Mouse (Mus musculus) neutrophil, adult 65 days (primary cell): ENCODE data around the gene Iqgap3. TPM values are rescaled to one million over a fixed set of nuclear protein-coding genes. Genes with fewer than 3 reads are reported as not detected.

Experiments
- total RNA-seq: library from RNA; stranded (reverse); gene quantifications from 2 replicates; pipeline ENCODE4 v1.2.4, GENCODE M21; 2023

The Iqgap3 gene
- total RNA-seq: 29.2 and 45.4 TPM in 2 replicates

GRCm38 (mm10) chr3:88081345-88082223 lies at the start of gene Iqgap3:
TSS of gene Iqgap3 (plus strand) at chr3:88081971.

DNA sequence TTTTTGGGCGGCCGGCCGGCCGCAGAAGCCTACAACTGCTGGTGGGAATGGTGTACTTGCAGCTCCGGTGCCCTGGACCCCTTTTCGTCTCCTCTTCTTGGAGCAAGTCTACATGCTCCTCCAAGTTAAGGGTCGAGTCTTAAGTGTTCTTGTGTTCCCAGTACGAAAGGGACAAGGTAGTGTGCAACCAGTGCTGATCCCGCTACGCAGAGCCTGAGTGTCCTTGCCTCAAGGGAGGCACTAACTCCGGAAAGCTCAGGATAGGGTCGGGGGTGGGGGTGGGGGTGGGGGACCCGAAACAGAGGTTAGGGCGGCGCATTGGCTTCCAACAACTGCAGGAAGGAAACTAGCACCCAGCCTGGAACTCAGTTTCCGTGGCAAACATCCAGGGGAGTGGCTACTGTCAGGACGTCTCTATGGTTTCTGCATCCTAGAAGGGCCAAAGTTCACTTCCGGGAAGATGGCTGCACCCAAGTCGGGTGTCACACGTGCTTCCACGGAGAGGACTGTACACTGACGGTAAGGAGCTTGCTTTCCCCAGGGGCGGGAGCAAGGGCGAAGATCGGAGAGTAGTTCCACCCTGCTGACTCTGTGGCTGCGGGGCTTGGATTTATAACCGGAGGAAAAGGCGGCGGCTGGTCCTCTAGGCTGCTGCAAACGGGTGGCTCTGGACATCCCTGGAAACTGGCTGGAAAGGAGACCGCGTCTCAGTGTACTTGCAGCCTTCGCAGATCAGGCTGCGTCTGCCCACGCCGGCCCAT lies 38.9 kb upstream of the Iqgap3 start, which contains the start of gene Gpatch4:
Gpatch4 (plus strand) TSS at position 448 of the 761 bp plus-strand sequence.

DNA sequence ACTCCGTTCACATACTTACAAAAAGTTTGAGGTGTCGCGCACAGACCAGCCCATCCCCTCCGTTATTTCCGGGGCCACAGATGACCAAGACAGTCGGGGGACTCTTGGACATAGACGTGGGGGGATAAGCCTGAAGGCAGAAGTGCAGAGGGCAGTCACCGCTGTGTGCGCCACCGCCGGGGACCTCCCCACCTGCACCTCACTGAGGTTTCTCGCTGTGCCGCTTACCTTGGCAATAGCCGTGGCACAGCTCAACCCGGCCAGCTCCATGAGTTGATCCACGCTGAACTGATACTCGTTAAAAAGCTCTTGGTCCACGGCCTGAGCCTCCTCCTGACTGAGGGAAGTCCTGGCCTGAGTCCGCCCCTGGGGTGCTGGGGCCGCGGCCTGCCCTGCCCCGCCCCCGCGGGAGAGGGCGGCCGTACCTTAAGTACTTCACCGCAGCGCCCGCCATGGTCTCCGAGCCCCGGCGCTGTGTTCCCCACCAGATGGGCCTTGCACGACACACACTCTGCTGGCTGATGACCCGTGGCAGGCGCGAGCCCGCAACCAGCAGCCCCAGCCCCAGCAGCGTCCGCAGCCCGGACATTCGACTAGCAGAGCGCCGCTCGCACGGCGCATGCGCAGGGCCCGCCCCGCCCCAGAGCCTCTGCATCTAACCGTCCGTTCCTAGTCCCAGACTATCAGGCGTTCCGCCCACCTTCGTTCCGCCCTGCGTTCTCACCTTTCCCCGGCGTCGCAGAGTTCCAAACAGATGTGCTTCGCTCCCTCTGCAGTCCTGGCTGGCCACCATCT lies 23.7 kb upstream of the Iqgap3 start, which contains the start of gene Naxe:
Naxe (minus strand) TSS at position 594 of the 795 bp plus-strand sequence.

GRCm38 (mm10) chr3:88078204-88078603 lies 3.6 kb upstream of the Iqgap3 start, which contains the start of gene Ttc24:
TSS of gene Ttc24 (minus strand) at chr3:88078304.

DNA sequence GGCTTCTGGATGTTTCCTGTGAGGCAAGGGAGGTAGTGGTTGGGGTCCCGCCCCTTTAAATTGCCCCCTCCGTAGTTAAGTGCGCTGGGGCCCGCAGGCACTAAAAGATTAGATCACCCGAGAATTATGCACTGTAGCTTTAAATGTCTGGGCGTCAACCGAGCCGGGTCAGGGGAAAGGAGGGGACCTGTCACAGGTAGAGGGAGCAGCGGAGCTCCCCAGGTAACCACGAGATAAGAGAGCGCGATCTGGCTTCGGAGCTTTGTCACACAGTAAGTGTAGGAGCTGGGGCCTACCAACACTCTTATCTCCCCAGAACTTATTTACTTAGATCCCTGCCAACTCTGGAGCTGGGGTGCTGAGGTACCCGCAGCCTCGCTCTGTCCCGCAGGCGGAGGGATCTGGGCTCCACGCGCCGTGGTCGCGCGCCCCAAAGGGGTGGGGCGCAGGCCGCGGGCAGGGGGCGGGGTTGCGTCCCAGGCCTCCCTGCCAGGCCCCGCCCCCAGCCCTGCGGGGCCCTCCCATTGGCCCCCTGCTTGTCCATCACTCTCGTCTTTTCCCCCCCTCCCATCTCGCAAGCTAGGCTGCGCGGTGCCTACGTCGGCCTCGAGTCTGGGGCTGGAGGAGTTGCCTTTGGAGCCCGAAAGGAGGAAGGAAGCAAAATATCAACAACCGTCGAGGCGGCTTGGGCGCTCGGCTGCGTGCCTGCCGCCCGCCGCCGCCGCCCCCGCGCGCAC lies 60.2 kb downstream of the Iqgap3 start, which contains the start of gene Mef2d:
Mef2d (plus strand) TSS at position 586 of the 737 bp plus-strand sequence.

Other genes with a start within 250 kb of the Iqgap3 start
- gene Sh2d2a, start 235.2 kb upstream of the Iqgap3 start, total RNA-seq: 0.88 and 1.2 TPM in 2 replicates
- gene Prcc, start 196.4 kb upstream of the Iqgap3 start, total RNA-seq: 26.9 and 29.1 TPM in 2 replicates
- gene Hdgf, start 175.7 kb upstream of the Iqgap3 start, total RNA-seq: 80.4 and 98.0 TPM in 2 replicates
- 62.4 and 72.9 TPM in 2 replicates for gene Mrpl24, start 162.5 kb upstream of the Iqgap3 start, total RNA-seq
- 21.0 and 25.9 TPM in 2 replicates for gene Isg20l2, start 151.7 kb upstream of the Iqgap3 start, total RNA-seq
- 10.7 and 10.8 TPM in 2 replicates for gene Rrnad1, start 151.3 kb upstream of the Iqgap3 start, total RNA-seq
- gene Crabp2, start 133.3 kb upstream of the Iqgap3 start, total RNA-seq: 0.54 and 0.66 TPM in 2 replicates
- gene Nes, start 110.9 kb upstream of the Iqgap3 start, total RNA-seq: not detected in 2 replicates
- gene Bcan, start 81.7 kb upstream of the Iqgap3 start, total RNA-seq: not detected in 2 replicates
- gene Hapln2, start 54.4 kb upstream of the Iqgap3 start, total RNA-seq: not detected in 2 replicates
- gene Gpatch4, start 38.9 kb upstream of the Iqgap3 start, total RNA-seq: 2.7 and 3.8 TPM in 2 replicates
- gene Naxe, start 23.5 kb upstream of the Iqgap3 start, total RNA-seq: 21.0 and 21.5 TPM in 2 replicates
- not detected in 2 replicates for gene Ttc24, start 3.7 kb upstream of the Iqgap3 start, total RNA-seq
- 110 and 174 TPM in 2 replicates for gene Mef2d, start 60.4 kb downstream of the Iqgap3 start, total RNA-seq
- gene Rhbg, start 172.7 kb downstream of the Iqgap3 start, total RNA-seq: not detected in 2 replicates
- not detected in 2 replicates for gene Gm38392, start 205.2 kb downstream of the Iqgap3 start, total RNA-seq
- gene Tsacc, start 215.0 kb downstream of the Iqgap3 start, total RNA-seq: 0.75 TPM in 1 of 2 replicates, not detected in the other
- gene Cct3, start 215.1 kb downstream of the Iqgap3 start, total RNA-seq: 51.4 and 56.4 TPM in 2 replicates
- gene Glmp, start 243.1 kb downstream of the Iqgap3 start, total RNA-seq: 109 and 122 TPM in 2 replicates